Mouse (Mus musculus) naive thymus-derived CD4-positive, alpha-beta T cell, adult 5 months (primary cell): ENCODE data around the gene Uaca. TPM values are rescaled to one million over a fixed set of nuclear protein-coding genes. Genes with fewer than 3 reads are reported as not detected.

Experiments
- polyA plus RNA-seq: library from polyadenylated mRNA; unstranded; fragments of 100-300 nt; shearing (Covaris generic); gene quantifications from one replicate; pipeline ENCODE4 v1.2.1, GENCODE M21; 2017

Gene Uaca
- polyA plus RNA-seq: not detected

DNA sequence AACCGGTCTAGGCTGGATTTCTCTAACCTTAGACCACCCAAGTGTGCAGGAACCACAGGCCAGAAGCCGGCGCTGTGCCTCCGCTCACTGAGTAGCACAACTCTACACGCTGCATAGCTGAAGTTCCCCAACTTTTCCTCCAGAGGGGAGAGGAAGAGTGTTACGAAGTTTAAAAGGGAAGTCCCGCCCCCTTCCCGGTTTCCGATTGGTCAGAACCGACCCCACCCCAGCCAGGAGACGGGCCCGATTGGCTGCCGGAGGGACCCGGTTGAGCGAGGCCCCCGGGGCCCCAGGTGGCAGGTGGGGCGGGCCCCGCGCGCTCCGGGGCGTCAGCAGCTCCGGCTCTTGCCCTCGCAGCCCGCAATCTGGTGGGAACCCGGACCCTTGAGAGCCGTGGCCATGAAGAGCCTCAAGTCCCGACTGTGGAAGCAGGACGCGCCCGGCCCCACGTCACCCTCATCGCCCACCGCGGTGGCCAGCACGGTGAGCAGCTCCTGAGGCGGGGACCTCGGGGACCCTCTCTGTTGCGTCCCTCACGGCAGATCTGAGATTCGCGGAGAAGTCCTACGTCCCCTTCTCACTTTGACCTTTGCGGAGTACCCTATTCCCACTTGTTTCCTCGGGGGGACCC, at the start of gene Uaca:
TSS of gene Uaca (plus strand) at position 333 of the 631 bp plus-strand sequence.

Other genes starting within 250 kb of the Uaca start
- not detected for gene Lrrc49, start 106.4 kb upstream of the Uaca start, polyA plus RNA-seq
- not detected for gene Larp6, start 81.6 kb upstream of the Uaca start, polyA plus RNA-seq